Mouse (Mus musculus) brain, embryonic 14.5 days (tissue): Measurements from ENCODE around the gene Tmem255b. TPM values are rescaled to one million over a fixed set of nuclear protein-coding genes. Genes with fewer than 3 reads are reported as not detected.

Experiments used
- DNase-seq: peaks from one replicate; pipeline ENCODE4 v3.0.0-alpha.2; 2011; ENCODE audit warnings: low read depth
- CTCF ChIP-seq: fragments of 200-500 bp; IDR thresholded peaks from 2 replicates; pipeline ENCODE4 v1.5.1; 2012; ENCODE audit warnings: inconsistent platforms, mild to moderate bottlenecking, moderate library complexity, borderline replicate concordance; ENCODE audit not compliant: insufficient read depth, insufficient read length; ENCODE audit errors: extremely low read depth
- POLR2A ChIP-seq: fragments of 200-500 bp; IDR thresholded peaks from 2 replicates; pipeline ENCODE4 v1.6.1; 2012; ENCODE audit warnings: mild to moderate bottlenecking, inconsistent platforms, borderline replicate concordance; ENCODE audit not compliant: poor library complexity, insufficient read depth, insufficient read length, severe bottlenecking; ENCODE audit errors: extremely low read depth
- polyA plus RNA-seq: library from polyadenylated mRNA; depleted of rRNA; stranded (reverse); fragments of >200 nt; gene quantifications from 2 replicates; pipeline ENCODE4 v1.2.3, GENCODE M21; 2012; rRNA removed

Tmem255b gene
- polyA plus RNA-seq, result 0.20 and 0.27 TPM in 2 replicates

- no peak for TF ChIP-seq POLR2A
- no peak for TF ChIP-seq CTCF
- DNase-seq, result no peak
Observed at GRCm38 (mm10) chr8:13434889-13435288, at the start of gene Tmem255b. TSS of gene Tmem255b (plus strand) at chr8:13435189.

- TF ChIP-seq POLR2A, result no peak
- no peak for TF ChIP-seq CTCF
- DNase-seq, result no peak
Observed at GRCm38 (mm10) chr8:13386366-13386765, 48.6 kb upstream of the Tmem255b start.

GRCm38 (mm10) chr8:13387728-13388127 is 47.3 kb upstream of the Tmem255b start:
- no peak for DNase-seq
- no peak for TF ChIP-seq CTCF
- TF ChIP-seq POLR2A, result no peak

- DNase-seq, result no peak
- TF ChIP-seq CTCF (no peak), POLR2A (no peak)
Observed at GRCm38 (mm10) chr8:13388744-13389143, 46.2 kb upstream of the Tmem255b start.

- no peak for TF ChIP-seq CTCF
- no peak for DNase-seq
Observed at GRCm38 (mm10) chr8:13393869-13394268, 41.1 kb upstream of the Tmem255b start.

- no peak for DNase-seq
- TF ChIP-seq CTCF, result no peak
- no peak for TF ChIP-seq POLR2A
Observed at GRCm38 (mm10) chr8:13396725-13397124, 38.3 kb upstream of the Tmem255b start, which contains the start of gene Atp4b. TSS of gene Atp4b (minus strand) at chr8:13396825.

GRCm38 (mm10) chr8:13403517-13403916 is 31.5 kb upstream of the Tmem255b start:
- no peak for TF ChIP-seq POLR2A
- TF ChIP-seq CTCF, result no peak
- DNase-seq, result no peak

- TF ChIP-seq CTCF (no peak), POLR2A (no peak)
- DNase-seq, result no peak
Observed at GRCm38 (mm10) chr8:13404666-13405131, 30.3 kb upstream of the Tmem255b start, which contains the start of gene Grk1. TSS of gene Grk1 (plus strand) at chr8:13405081.

- peak; percentile 19 for DNase-seq
- TF ChIP-seq CTCF (no peak), POLR2A (no peak)
Observed at GRCm38 (mm10) chr8:13406011-13406410, 29.0 kb upstream of the Tmem255b start.

- TF ChIP-seq CTCF (peak; percentile 89), POLR2A (no peak)
- peak; percentile 75 for DNase-seq
Observed at GRCm38 (mm10) chr8:13411597-13411996, 23.4 kb upstream of the Tmem255b start.

- TF ChIP-seq CTCF (peak; percentile 85), POLR2A (no peak)
- peak; percentile 70 for DNase-seq
Observed at GRCm38 (mm10) chr8:13412891-13413558, 22.0 kb upstream of the Tmem255b start.

- no peak for DNase-seq
Observed at GRCm38 (mm10) chr8:13413823-13414390, 21.1 kb upstream of the Tmem255b start.

GRCm38 (mm10) chr8:13415879-13416278 is 19.1 kb upstream of the Tmem255b start:
- DNase-seq, result no peak
- no peak for TF ChIP-seq POLR2A
- TF ChIP-seq CTCF, result no peak

More at GRCm38 (mm10) chr8:13413823-13414390, 21.1 kb upstream of the Tmem255b start:
- TF ChIP-seq CTCF, result no peak
- TF ChIP-seq POLR2A, result no peak

GRCm38 (mm10) chr8:13419111-13419639 is 15.8 kb upstream of the Tmem255b start:
- DNase-seq, result no peak
- TF ChIP-seq CTCF, result no peak
- no peak for TF ChIP-seq POLR2A

- DNase-seq, result peak; percentile 24
- TF ChIP-seq POLR2A (no peak), CTCF (no peak)
Observed at GRCm38 (mm10) chr8:13420970-13421369, 14.0 kb upstream of the Tmem255b start.
